Mouse (Mus musculus): Measurements from ENCODE around the gene Crybg1.

The Crybg1 gene

DNA sequence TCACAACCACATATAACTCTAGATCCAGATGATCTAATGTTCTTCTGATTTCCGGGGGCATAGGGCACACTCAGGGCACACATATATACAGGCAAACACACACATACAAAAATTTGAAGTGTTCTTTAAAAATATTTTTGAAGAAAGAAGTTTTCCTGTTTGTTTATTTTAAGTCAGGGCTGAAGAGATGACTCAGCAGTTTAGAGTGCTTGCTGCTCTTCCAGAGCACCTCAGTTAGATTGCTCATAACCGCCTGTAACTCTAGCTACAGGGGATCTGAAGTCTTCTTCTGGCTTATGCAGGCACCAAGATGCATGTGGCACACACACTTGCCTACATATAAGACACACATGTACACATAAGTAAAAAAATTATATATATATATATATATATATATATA lies 56.9 kb downstream of the Crybg1 start:
- DNase-seq, result no peak

DNA sequence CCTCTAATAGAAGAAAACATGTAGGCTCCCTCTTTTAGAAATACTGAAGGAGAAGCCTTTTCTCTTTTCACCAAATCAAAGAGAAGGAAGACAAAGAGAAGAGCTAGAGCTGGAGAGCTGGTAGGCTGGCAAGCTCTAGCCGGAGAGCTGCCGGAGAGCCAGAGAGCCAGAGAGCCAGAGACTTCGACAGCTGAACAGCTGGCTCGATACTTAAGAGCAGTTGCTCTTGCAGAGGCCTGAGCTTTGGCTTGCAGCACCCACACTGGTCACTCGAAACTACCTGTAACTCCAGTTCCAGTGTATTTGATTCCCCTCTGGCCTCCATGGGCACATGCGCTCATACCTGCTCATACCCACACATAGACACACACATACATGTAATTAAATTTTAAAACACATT lies 68.3 kb downstream of the Crybg1 start:
- DNase-seq, result no peak

DNA sequence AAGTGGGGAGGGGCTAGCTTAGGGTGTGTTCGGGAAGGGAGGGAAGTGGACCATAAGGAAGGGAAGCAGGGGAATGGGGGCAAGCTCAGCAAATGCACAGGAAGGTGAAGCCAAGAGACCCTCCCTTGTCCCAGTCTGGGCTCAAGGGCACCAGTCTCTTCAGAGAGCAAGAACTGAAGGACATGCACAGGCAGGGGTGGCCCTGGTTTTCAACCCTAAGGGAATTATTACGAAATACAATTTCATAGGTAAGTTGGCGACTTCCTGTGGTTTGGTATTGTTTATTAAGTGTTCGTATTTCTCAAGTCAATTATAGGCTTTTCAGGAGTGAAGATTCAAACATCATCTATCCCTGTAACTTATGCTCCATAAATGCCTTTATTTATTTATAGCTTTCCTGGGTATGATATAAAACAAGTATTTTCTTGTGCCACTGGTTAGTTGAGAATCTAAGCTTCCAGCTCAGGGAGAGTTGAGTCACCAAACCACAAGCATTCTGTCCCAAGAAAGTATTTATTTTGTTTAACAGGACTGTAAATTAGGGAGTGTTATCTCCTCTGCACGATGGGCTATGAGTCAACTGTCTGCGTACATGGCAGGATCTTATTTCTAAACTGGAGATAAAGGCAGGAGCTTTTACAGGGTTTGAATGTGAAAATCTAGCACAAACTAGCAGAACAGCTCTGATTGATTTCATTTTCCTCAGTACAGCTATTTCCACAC lies 69.7 kb downstream of the Crybg1 start:
- no peak for DNase-seq

DNA sequence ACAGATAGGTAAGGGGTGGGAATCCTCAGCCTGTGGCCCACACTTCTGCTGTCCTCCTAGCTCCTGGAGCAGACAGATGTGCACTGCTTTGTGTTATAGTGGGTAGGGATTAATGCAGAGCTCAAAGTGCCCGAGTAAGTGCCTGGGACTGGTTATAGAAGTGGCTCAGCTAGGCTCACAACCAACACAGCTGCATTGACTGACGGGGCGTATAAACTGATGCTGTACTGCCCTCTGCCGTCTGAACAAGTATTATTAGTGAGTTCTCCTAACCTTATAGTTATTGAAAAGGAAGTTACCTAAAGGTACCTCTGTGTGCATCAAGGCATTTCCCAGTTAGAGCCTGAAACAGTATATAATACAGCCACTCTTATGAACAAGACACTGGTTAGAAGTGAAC lies 77.6 kb downstream of the Crybg1 start:
- DNase-seq, result peak; percentile 31

DNA sequence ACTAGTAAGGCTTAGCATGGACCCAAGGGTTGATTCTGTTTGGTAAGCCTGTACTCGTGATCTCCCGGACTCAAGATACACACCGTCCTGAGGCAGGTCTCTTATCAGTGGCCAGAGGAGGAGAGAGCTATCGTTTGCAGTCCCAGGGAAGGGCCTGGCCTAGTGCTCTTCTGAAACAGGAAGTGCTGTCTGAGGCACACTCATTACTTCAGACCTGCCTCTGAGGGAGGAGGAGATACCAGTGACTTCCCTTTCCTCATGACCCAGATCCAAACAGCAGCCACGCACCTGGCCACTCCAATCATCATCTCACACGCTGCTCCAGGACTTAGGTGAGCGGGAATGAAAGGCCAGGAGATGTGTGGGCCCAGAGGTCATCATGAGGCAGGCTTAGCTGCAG lies 79.5 kb downstream of the Crybg1 start:
- no peak for DNase-seq

DNA sequence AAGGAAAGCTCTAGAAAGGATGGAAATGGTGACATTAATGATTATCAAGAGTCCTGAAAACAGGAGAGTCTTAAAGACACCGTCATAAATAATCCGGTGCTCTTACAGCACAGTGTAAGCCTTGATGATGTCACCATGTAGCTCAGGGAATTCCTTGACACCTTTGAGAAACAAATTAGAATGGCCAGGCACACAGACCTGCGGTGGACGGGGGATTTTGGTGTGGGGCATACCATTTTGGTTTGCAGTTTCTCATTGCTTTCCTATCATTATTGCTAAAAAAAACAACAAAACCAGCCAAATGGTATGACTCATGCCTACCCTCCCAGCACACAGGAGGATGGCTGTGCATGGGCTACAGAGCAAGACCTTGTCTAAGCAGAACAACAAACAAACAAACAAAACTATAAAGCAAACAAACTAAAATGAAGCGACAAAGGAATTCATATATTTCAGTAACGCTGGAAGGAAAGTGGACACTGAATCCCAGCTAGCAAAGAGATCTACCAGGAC lies 82.7 kb downstream of the Crybg1 start:
- DNase-seq, result no peak

DNA sequence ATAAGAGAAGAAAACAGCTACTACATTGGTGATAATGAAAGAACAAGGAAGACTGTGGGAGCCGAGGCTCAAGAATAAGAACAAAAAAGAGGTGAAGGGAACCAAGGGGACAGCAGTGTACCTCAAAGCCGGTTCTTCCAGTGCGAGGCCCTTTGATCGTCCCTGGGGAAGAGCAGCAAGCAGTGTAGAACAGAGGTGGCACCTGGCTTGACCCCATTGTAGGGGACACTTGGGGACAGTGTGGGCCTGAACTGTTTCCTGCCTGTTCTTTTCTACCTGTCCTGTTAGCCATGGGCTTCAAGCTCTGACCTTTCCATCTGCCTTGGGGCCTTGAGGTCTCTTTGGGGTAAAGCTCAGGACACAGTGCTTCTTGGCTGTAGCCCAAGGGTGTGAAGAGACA lies 85.7 kb downstream of the Crybg1 start:
- no peak for DNase-seq

DNA sequence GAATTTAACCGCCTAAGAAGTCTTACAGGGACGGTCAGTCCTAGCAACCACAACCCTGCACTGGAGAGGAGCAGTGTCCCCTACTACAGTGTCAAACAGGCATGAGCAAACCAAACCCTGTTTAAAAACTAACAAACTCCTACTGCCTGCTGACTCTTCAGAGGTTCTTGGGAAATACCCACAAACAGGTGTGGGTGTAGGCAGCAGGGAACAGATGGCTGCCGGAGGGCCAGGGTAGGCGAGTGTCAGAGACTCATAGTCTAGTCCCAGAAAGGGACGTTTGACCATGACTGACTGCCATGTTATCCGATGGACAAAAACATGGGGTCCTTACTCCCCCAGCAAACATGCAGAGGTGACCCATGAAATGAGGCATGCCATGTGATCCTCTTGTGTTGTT lies 97.7 kb downstream of the Crybg1 start:
- no peak for DNase-seq

- no peak for DNase-seq
Measured at GRCm38 (mm10) chr10:44044727-44045126, 103.9 kb downstream of the Crybg1 start.

DNA sequence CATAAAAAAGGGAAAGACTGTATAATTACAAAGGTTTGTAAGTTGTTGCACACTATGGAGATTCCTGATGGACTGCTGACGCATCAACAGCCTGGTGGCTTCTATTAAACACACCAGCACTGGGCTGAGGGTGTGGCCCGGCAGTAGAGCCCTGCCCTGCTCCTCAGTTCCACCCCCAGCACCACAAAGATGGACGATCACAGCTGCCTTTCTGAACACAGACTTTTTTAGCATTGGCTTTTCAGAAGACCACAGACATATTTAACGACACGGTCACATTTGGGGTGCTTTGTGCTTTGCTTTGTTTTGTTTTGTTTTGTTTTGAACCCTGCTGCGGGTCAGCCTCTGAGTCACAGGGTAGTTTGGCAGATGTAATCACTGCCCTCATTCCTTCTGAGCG lies 105.0 kb downstream of the Crybg1 start:
- no peak for DNase-seq

GRCm38 (mm10) chr10:44039185-44039584 lies 109.5 kb downstream of the Crybg1 start:
- DNase-seq, result no peak

GRCm38 (mm10) chr10:44037918-44038544 lies 110.6 kb downstream of the Crybg1 start:
- no peak for DNase-seq

DNA sequence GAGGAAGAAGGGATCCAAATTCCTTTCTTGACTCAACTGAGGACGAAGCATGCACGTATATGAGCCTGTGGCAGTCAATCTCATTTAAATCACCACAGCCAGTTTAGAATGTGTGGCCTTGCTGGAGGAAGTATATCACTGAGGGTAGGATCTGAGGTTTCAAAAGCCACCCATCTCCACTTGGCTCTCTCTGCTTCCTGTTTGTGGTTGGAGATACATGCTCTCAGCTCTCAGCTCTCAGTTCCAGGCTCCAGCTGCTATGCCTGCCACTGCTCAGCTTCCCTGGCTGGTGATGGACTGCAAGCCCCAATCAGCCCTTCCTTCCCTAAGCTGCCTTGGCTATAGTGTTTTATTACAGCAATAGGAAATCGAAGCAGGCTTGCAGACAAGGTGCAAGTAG lies 119.1 kb downstream of the Crybg1 start:
- no peak for DNase-seq

- DNase-seq, result no peak
Measured at GRCm38 (mm10) chr10:44027226-44027625, 121.4 kb downstream of the Crybg1 start.

- DNase-seq, result no peak
Measured at GRCm38 (mm10) chr10:44026105-44026504, 122.5 kb downstream of the Crybg1 start.

- no peak for DNase-seq
Measured at GRCm38 (mm10) chr10:44024705-44025104, 123.9 kb downstream of the Crybg1 start.

- no peak for DNase-seq
Measured at GRCm38 (mm10) chr10:44020141-44020540, 128.5 kb downstream of the Crybg1 start.

DNA sequence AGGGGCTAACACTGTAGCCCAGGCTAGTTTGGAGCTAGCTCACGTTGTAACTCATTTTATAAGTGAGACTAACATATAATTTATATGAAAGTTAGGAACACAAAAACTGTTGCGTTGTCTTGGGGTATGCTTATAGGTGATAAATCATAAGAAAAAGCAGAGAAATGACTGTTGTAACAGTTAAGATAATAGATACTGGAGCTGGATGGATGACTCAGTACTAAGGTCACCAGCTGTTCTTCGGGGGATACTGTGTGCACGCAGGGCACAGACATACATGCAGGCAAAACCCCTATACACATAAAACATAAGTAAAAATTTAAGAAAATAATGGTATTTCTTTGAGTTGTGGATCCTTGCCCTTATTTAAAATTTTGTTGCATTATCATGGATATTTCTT lies 130.1 kb downstream of the Crybg1 start:
- DNase-seq, result no peak

- DNase-seq, result no peak
Measured at GRCm38 (mm10) chr10:44015631-44016030, 133.0 kb downstream of the Crybg1 start.

DNA sequence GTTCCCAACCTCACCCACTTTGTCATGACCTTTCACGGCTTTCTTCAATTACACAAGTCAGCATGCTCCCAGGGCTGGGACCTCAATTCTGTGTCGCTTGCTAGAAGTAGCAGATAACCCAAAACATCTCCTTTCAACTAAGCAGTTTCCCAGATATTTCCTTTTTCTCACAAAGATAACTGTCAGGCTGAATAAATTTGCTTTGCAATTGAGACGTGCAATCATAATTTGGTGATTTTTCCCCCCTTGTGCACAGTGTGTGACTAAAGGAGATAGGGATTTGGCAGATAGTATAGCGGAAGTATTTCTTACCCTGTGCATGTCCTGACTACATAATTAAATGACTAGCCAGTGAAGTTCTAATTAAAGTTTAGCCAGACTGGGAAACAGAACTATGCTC lies 134.8 kb downstream of the Crybg1 start:
- DNase-seq, result no peak

GRCm38 (mm10) chr10:44011408-44011807 lies 137.2 kb downstream of the Crybg1 start:
- no peak for DNase-seq

DNA sequence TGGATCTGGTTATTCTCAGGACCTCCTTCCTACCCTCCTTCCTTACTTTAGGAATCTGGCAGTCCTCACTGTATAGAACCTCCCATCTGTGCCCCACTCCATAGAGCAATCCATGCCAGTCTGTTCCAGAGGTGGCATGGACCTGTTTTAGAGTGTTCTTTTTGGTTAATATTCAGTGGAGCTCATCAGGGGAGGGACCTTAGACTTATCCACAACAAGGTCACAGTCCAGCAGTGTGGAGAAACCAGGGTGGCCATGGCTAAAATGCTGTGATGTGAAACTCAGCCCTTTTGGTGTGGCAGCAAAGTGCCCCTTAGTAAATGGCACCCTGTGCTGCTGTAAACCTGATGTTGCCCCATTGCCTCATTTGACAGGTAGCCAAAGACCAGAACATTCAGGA lies 139.8 kb downstream of the Crybg1 start:
- DNase-seq, result no peak

DNA sequence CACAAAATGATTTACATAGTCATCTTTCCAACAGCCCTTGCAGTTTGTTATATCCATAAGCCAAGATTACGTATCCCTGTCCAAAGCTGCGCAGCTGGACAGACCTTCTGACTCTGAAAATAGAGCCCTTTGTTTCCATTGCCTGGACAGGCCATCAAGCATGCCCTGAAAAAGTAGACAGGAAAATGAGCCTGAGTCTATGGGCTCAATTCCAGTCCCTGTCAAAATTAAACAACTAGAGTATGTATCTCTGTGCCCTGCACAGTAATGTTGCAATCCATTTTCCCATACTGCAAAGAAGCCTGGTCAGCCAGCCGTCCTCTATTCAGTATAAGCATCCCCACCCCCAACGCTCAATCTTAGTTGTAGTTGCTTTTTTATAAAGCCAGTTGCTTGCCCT lies 141.8 kb downstream of the Crybg1 start:
- DNase-seq, result no peak
